Mouse (Mus musculus): ENCODE data around the gene Yars. TPM values are rescaled to one million over a fixed set of nuclear protein-coding genes. Genes with fewer than 3 reads are reported as not detected.
A peak's percentile ranks its signal among the peaks of the same experiment; 100 is the strongest.

Yars gene
- total RNA-seq, 2 experiments from 2014 or later = 89.6 to 93.2 TPM

DNA sequence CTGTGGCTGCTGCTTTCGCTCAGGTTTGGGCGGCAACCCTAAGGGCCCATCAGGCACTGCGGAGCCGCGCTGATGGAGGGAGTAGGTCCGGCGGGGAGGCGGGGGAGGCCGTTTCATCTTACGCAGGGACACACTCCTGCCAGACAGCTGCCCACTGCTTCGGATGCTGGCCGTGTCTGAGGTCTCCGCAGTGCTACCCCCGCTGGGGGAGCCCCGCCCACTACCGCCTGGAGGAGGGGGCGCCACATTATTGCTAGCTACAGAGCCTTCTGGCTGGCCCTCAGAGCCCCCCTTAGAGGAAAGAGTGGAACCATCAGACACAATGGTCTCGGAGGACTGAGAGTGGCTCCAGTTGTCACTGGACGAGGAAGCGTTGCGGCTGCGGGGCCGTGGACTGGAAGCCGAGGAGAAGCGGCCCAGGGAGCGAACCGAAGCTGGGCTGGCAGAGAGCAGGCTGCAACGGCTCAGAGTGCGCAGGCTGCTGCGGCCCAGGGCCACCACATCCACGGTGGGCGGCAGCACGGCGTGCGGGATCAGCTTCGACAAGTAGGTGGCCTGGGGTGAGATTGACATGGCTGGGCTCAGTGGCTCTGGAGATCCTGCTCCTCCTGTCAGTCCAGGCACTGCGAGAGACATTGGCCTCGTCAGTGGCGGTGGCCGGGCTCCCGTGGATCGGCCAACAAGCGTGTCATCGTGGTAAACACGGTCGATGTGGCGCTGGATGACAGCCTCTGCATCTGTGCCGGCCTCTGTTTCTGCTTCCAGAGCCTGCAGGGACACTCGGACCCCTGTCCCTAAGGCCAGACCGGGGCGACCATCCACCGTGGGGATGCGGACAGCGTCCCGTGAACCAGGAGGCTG, 34.1 kb downstream of the Yars start:
- no peak for DNase-seq (ENCODE audit: low spot score in 2 of 2)
- intact Hi-C loops (cut with DNase I) = no loop called here

DNA sequence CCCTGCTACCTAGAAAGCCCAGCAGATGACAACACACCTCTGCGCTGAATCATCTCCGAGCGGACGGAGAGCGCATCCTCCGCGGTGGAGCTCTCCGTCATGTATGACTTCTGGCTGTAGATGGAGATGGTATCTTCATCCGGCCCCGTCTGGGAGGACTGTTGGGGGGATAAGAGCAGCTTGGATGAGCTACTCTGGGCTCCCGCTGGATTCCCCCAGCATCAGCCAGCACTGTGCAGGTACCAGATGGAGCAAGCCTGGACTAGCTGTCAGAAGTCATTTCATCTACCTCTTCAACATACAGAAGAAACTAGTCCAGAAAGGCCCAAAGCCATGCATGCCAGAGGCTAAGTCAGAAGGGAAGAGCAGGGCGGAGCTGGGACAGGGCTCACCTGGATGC, 35.8 kb downstream of the Yars start:
- DNase-seq (ENCODE audit: low spot score in 2 of 2) = no peak
- intact Hi-C loops (cut with DNase I) = no loop called here

DNA sequence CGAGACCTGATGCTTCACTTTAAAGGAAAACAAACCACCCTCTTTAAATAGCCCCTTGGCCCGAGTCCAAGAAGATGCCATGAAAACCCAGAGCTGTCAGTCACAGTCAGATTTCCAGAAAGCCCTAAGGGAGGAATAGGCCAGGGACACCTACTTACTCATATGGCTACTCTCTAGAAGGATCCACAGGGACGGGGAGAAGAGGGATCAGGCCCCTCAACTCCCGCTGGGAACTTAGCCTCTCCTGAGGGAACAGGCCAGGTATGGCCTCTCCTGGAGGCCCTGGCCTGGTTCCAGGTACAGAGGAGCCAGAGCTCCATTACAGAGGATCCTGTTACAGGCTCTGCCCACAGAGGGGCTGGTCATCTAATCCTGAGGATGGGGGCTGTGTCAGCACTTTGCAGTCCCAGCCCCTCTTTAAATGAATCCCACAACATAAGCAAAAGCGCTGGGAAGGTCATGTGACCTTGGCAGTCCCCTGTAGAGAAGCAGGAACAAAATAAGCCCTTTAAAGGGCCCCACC, 36.9 kb downstream of the Yars start:
- DNase-seq (ENCODE audit: low spot score in 2 of 2) = no peak
- intact Hi-C loops (cut with DNase I) = no loop called here

DNA sequence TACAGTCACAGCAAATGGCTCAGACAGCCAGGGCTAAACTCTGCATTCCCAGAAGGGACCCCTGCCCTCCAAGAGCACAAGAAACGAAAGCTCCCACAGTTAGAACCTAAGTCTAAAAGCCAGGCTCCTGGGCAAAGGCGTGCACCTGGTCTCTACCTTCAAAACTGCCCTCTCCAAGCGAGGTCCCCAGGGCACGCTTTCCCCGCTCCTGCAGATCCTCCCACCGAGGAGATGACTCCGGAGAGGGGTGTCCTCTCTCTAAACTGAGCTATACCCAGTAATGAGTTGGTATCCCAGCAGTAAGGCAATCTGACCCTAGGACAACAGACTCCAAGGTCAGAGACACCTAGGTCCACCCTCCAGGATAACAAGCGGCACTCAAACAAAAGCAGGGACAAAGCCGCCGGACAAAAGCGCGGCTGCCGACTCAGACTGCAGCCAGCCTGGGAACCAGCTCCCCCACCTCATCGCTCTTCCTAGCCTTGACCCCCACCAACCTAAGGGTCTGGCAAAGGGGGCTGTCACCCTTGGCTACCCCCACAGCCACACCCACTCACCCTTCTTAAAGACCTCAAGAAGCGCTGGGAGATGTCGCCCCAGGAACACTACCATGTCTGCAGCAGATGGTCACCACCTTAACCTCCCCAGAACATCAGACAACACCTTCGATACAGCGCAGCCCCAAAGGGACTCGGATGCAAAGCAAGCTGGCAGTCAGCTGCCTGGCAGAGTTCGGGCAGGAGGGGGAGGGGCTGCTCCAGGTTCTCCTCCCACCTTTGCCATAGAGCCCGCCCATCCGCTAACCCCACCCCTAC, 37.8 kb downstream of the Yars start:
- DNase-seq (ENCODE audit: low spot score in 2 of 2) = no peak
- intact Hi-C loops (cut with DNase I) = no loop called here

DNA sequence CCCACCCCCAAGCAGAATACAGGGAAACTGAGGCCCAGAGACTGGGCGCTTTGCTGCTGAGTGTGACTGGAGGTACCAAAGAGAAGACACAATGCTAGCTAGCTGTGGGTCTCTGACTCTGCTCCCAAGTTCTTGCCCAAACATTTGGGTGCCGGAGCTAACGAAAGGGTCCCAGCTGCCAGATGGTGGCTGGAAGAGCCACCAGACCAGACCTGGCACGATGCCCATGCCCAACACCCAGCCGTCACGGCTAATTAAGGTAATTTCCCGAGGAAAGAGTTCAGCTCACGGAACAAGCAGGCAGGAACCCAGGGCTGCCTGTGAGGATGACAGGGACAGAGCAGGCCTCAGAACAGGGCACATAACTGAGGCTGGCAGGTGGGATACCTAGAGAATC, 38.4 kb downstream of the Yars start:
- intact Hi-C loops (cut with DNase I) = no loop called here
- no peak for DNase-seq (ENCODE audit: low spot score in 2 of 2)

DNA sequence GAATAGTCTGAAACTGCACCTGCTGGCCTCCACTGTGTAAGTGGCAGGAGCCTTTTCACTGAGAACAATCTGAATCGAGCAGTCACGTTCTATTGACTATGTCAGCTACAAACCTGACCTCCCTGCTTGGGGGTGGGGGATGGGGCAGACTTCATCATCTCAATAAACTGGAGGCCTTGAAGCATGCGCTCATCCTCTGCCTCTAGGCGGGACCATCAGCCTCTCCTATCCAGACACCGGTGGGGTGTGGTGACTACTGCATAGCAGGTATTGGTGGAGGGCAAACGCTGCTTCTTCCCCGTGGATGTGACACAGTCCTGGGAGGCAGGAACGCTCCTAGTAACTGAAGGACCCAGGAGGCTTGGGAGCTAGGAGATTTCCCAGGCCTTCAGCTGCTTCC, 41.4 kb downstream of the Yars start:
- intact Hi-C loops (cut with DNase I) = no loop called here
- DNase-seq (ENCODE audit: low spot score in 2 of 2) = no peak

DNA sequence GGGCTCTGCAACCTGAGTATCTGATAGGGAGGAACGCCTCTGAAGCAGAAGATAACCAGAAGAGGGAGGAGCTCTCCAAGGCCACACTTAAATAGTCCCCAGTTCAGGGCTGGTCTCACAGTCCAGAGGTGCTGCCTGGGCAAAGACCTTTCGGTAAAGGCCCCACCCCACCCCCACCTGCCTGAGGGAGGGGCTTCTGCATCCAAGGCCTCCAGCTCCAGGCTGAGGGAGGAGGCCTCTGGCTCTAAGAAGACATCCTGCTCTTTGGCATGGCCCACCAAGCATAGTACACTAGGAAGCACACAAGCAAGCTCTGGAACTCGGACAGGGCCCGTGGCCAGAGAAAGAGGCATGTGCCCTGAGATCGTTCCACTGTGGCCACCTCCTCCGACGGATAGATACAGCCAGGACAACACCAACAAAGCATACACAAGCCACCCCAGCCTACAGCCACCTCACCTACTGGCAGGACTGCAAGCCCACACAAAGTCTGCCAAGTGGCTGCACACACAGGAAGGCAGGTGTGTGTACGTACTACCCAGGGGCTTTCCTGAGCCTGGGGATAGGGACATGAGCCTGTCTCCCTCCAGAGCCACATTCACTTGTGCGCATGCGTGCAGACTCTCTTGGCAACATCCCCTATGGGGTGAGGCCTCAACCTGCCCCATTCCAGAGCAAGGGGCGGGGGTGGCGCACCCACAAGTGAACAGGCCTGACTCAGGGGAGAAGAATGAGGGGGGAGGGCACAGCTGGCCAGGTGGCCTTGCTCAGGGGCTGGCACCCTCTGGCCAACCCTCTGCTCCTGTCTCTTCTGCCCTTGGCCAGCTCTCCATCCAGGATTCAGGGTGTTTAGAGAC, 42.3 kb downstream of the Yars start:
- intact Hi-C loops (cut with DNase I) = no loop called here

DNA sequence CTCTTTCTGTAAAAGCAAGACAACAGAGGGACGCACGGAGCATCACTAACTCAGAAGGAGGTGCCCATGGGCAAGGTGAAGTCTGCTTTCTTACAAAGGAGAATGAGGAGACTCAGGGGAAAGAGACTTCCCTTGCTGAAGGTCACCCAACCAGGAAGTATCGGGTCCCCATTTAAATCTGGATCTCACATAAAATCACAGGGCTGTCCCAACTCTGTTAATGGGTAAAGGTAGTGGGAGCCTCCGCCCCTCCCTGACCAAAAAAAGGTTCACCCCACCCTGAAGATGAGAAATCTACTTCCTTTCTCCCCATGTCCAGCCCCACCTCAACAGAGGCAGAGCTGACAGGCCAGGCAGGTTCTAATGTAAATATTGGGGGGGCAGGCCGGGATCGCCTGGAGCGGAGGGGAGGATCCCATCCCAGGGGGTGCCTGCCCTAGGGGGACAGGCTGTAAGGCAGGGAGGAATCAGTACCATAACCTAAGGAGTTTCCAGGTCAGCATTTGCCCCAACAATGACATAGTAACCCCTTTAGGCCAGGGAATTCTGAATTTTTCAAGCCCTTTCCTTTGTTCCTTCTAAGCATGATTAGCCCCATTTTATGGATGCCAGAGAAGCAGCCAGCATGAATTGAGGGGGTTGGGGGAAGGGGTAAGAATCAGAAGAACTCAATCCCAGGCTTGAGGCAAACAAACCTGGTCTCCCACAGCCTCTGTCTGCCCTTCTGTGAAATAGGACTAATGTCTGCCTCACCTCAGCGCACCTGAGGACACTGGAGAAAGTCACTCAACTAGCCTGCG, 43.2 kb downstream of the Yars start:
- intact Hi-C loops (cut with DNase I) = no loop called here
- DNase-seq (ENCODE audit: low spot score in 2 of 2) = no peak

More for the DNA sequence above, 42.3 kb downstream of the Yars start:
- no peak for DNase-seq (ENCODE audit: low spot score in 2 of 2)

DNA sequence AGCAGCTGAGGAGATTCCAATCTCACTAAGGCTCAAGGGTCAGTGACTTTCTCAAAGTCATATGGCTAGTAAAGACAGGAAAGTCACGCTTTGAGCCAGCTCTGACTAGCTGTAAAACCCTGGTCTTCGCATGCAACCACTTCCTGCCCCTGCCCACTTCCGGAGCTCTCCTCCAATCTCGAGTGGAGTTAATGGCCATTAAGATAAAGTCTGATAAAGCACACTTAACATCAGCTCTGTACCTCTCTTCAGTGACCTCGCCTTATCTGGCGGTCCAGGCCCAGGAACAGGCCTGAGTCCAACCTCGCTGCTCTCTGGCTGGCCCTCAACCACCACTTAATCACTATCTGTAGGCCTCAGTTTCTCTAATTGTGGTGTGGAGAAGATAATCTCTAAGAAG, 44.9 kb downstream of the Yars start:
- intact Hi-C loops (cut with DNase I) = no loop called here

DNA sequence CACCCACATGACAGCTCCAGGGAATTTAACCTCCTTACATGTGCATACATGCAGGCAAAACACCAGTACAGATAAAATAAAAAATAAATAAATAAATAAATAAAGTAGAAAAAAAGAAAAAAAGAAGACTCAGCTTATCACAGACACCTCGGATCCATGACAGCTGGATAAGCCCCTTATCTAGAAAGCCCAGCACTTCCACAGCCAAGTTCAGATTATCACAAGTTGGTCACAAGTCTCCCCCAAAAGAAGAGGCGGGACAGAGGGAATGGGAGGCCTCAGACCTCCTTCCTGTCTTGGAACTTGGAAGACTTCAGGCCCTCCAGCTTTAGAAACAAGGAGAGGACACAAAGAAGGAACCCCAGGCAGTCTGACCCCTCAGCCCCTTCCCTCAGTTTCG, 45.6 kb downstream of the Yars start:
- intact Hi-C loops (cut with DNase I) = loop anchor here (5.0 kb wide), 1 partner anchor 42 kb away; no protein-coding TSS in a partner anchor
- DNase-seq (ENCODE audit: low spot score in 2 of 2) = no peak

More for the DNA sequence above, 44.9 kb downstream of the Yars start:
- no peak for DNase-seq (ENCODE audit: low spot score in 2 of 2)

DNA sequence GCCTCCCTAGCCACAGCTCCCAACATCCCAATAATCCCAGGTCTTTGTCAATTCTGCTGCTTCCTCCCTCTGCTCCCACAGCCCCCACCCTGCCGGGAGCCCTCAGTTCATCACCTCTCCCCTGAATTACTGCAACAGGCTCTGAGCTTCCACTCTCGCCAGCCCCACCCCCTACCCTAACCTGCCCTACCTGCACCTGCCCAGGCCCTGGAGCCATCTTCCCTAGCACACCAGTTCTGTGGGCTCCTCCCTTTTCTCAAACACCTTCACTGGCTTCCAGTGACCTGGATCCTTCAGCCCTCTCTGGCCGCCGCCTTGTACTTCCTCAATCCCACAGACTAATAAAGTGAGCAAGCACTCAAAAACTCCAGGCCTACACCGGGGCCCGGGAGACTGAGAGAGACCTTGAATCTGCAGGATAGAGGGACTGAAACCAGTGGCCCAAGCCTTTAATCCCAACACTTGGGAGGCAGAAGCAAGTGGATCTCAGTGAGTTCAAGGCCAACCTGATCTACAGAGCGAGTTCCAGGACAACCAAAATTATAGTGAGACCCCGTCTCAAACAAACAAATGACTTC, 46.8 kb downstream of the Yars start:
- DNase-seq (ENCODE audit: low spot score in 2 of 2) = no peak
- intact Hi-C loops (cut with DNase I) = loop anchor here (5.0 kb wide), 1 partner anchor 41 kb away; no protein-coding TSS in a partner anchor

DNA sequence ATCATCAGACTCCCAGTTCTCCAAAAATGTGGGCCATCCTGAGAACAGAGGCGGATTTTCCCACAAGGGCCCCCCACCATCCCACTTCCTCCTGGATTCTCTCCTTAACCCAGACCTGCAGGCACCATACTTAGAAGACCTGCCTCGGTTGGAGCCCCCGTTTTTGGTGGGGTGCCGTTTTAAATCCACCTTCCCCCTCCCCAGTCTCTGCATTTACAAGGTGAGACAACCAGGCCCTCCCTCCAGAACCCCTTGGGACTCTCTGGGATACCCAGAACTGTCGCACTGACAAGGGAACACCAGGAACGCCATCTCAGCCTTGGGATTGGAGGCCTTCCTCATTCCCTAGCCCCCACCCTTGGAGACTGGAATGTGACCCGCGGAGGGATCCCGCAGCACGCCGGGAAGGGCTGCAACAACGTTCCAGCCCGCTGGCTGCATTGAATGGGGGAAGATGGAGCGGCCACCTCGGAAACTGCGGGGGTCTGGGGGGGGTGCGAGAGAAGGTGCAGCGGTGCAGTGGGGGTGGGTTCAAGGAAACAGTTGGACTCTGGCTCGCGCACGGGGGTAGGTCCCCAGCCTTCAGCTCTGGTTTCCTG, 48.4 kb downstream of the Yars start:
- intact Hi-C loops (cut with DNase I) = loop anchor here (5.0 kb wide), 1 partner anchor 39 kb away; no protein-coding TSS in a partner anchor
- DNase-seq (ENCODE audit: low spot score in 2 of 2) = no peak

DNA sequence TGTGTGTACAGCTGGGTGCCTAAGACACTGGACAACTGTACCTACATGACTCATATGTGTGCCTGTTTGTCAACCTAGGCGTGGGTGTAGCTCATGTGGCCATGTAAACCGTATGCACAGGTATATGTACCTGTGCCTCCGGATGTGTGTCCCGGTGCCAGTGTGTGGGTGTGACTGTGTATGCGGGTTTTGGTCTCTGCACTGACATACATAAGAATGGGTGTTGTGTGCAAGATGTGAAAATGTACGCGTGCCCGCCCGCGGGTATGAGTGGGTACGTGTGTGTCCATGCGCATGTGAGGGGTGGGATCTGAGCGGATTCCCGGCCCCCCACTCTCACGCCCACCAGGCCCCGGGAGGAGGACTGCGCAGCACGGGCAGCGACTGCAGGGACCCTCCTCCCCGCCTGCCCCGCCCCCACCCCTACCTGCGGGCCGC, 49.0 kb downstream of the Yars start:
- intact Hi-C loops (cut with DNase I) = loop anchor here (5.0 kb wide), 1 partner anchor 39 kb away; no protein-coding TSS in a partner anchor
- DNase-seq (ENCODE audit: low spot score in 2 of 2) = peak; percentile 43 to 54

DNA sequence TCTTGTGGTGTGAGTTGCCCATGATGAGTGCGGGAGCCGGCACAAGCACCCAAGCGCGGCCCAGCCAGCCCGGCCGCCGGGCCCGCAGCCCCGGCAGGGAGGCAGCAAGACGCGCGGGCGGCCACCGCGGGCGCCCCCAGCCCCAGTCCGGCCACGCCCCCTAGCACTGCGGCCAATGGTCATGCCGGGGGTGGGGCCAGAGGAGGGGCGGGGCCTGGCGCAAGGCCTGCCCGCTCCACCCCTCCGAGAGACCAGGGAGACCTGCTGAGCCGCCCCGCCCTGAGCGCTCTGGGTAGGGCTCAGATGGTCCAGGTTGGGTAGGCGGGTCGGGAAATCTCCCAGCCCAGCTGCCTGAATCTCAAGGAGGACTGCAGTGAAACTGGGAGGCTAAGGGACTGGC, 49.5 kb downstream of the Yars start:
- intact Hi-C loops (cut with DNase I) = loop anchor here (5.0 kb wide), 1 partner anchor 38 kb away; no protein-coding TSS in a partner anchor
- peak; percentile 76 to 88 for DNase-seq (ENCODE audit: low spot score in 2 of 2)

DNA sequence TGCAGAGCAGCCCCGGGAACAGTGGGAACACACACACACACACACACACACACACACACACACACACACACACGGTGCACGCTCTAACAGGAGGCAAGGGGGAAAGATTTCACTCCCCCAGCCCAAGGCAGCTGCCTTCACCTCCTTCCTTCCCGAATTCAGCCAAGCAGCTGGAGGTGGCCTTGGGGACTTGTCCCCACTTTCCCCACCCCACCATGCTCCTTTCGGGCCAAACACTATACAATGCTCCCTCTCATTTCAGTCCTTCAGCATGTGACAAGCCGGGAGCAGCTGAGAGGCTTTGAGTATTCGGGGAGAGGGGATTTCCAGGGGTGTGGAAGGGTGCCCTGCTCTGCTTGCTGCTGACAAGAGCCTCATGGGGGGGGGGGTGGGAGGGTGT, 52.3 kb downstream of the Yars start:
- DNase-seq (ENCODE audit: low spot score in 2 of 2) = no peak
- intact Hi-C loops (cut with DNase I) = no loop called here

DNA sequence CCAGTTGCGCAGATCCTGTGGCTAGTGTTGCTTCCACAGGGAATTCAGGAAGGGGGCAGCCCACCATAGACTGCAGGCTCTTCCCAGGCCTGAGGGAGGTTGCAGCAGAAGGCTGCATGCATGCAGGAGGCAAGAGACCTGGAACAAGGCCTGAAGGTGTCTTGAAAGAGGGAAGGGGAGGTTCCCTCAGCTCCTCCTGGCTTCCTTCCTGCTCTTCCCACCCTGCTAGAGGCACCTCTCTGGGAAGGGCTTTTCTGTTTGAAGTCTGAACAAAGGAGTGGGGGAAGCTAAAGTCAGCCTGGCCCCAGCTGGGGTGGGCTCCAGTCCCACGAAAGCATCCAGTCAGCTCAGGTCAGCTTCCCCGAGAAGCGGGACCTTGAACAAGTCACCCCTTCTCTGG, 52.8 kb downstream of the Yars start:
- intact Hi-C loops (cut with DNase I) = no loop called here
- DNase-seq (ENCODE audit: low spot score in 2 of 2) = no peak

DNA sequence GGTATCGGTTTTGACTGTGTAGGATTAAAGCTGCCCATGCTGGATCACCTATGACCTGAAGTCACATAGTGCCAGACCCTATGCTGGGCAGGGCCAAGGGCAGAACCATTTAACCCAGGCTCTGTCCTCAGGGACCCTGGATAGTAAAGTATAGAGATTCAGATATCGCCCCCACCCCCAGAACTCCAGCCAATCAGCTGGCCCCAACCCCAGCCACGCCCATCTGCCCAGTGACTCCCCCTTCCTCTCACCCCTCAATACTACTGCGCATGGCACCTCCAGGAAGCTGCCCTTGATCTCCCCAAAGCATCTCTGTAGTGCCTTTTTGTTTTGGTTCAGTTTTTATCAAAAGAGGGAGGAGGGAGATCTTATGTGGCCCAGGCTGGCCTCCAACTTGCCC, 53.2 kb downstream of the Yars start:
- DNase-seq (ENCODE audit: low spot score in 2 of 2) = no peak
- intact Hi-C loops (cut with DNase I) = no loop called here

DNA sequence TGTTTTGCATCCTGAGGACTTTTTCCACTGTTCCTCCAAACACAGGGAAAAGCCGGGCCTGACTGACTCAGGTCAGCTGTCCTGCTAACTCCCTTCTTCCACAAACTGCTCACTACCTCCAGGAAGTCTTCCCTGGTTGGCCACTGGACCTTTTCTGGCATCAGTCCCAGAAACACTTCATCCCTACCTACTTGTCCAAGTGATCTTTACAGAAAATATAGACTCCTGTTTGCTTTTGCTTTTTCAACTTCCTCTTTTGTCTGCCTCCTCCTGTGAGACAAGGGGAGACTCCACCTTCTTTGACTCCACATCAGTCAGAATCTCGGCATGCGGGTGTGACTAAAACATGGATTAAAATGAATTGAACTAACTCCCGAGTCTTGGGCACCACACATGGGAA, 55.2 kb downstream of the Yars start:
- DNase-seq (ENCODE audit: low spot score in 2 of 2) = no peak
- intact Hi-C loops (cut with DNase I) = no loop called here

Data from left cerebral cortex, postnatal 36 days (tissue).